Mouse (Mus musculus) ZHBTc4 (cell line): ENCODE measurements at regions not wholly inside any gene's neighbourhood (a gene's known extent, or its start where the extent isn't known, plus 50 kb on each side); places are given as distances from the start of the nearest gene placed in this dataset.
A peak's percentile ranks its signal among the peaks of the same experiment; 100 is the strongest.

ENCODE experiments used
- DNase-seq: peaks from one replicate; pipeline ENCODE4 v3.0.0-alpha.2; 2011; ENCODE audit warnings: low read depth, low spot score

- DNase-seq, result no peak
Observed at GRCm38 (mm10) chr19:52048378-52048978, 215.6 kb upstream of the Ins1 start.

- DNase-seq, result no peak
Observed at GRCm38 (mm10) chr19:52068806-52069205, 195.3 kb upstream of the Ins1 start.

GRCm38 (mm10) chr19:52069919-52070528 lies 194.1 kb upstream of the Ins1 start:
- no peak for DNase-seq

DNA sequence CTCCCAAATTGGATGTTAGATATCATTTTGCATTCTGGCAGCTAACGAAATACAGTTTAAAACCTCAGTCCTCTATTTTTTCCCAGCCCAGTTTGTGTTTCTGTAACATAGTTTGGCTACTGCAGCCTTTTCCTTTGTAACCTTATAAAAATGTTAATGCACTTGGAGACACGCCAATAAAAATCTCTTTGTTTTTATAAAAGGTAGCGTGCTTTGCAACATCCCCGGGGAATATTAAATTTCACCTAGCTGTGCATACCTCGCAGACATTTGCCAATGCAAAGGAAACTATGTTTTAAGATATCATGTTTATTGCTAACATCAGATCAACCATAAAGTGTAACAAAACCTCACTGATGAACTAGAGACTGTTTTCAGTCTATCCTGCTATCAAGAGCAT lies 192.9 kb upstream of the Ins1 start:
- no peak for DNase-seq

- peak; percentile 59 for DNase-seq
Observed at GRCm38 (mm10) chr19:52079020-52079419, 185.1 kb upstream of the Ins1 start.

DNA sequence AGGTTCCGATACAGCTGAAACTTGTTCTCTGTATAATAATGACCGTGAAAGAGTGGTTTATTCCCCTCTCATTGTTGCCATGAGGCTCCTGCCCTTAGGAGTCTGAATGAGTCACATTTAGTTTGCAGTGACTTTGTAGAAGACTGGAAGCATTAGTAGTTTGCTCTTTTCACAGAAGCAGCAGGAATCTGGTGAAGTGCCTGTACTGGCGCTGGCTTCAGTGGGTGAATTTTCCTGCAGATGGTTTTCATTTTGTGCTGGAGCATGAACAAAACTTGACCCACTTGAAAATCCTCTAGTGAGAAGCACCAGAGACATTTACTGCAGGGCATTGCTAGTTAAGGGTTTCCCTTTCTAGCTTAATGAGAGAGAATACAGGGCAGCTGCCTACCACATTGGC lies 151.7 kb upstream of the Ins1 start:
- no peak for DNase-seq
